Mouse (Mus musculus) intestine, postnatal 0 days (tissue): ENCODE measurements around the gene Srbd1. TPM values are rescaled to one million over a fixed set of nuclear protein-coding genes. Genes with fewer than 3 reads are reported as not detected.

Source experiments
- ATAC-seq: fragments of 200-750 bp; cut with Nextera tagmentation; 2 replicates; pipeline ENCODE4 v1.8.0; 2017; ENCODE audit warnings: mild to moderate bottlenecking, moderate TSS enrichment, moderate library complexity
- H3K27ac ChIP-seq: fragments of 300-500 bp; sonication (generic); 2 replicates; pipeline ENCODE4 v1.5.1; 2014; ENCODE audit warnings: mild to moderate bottlenecking, low read depth, low read length, moderate library complexity
- H3K27me3 ChIP-seq: fragments of 300-500 bp; sonication (generic); replicated peaks from 2 replicates; pipeline ENCODE4 v1.6.1; 2014; ENCODE audit warnings: low read length, mixed read lengths; ENCODE audit not compliant: control insufficient read depth, insufficient read depth
- H3K36me3 ChIP-seq: fragments of 300-500 bp; sonication (generic); 2 replicates; pipeline ENCODE4 v1.6.1; 2014; ENCODE audit warnings: mild to moderate bottlenecking, moderate library complexity; ENCODE audit not compliant: control insufficient read depth, insufficient read depth
- H3K4me1 ChIP-seq: fragments of 300-500 bp; sonication (generic); replicated peaks from 2 replicates; pipeline ENCODE4 v1.6.1; 2014; ENCODE audit warnings: antibody characterized with exemption, low read length, mixed read lengths; ENCODE audit not compliant: control insufficient read depth, insufficient read depth
- H3K4me2 ChIP-seq: fragments of 300-500 bp; sonication (generic); replicated peaks from 2 replicates; pipeline ENCODE4 v1.6.1; 2014; ENCODE audit warnings: low read depth, mild to moderate bottlenecking, moderate library complexity
- H3K4me3 ChIP-seq: fragments of 300-500 bp; sonication (generic); 2 replicates; pipeline ENCODE4 v1.5.1; 2014; ENCODE audit warnings: low read depth, low read length
- H3K9ac ChIP-seq: fragments of 300-500 bp; sonication (generic); 2 replicates; pipeline ENCODE4 v1.6.1; 2014; ENCODE audit warnings: mild to moderate bottlenecking, low read depth, low read length
- H3K9me3 ChIP-seq: fragments of 300-500 bp; sonication (generic); 2 replicates; pipeline ENCODE4 v1.6.1; 2016; ENCODE audit warnings: mixed run types; ENCODE audit not compliant: control insufficient read depth
- CTCF ChIP-seq: sonication (generic); IDR thresholded peaks from 2 replicates; pipeline ENCODE4 v1.5.1; 2016; ENCODE audit warnings: low read depth, mild to moderate bottlenecking, control low read depth, antibody characterized with exemption, moderate library complexity
- WGBS: fragments of 180-500 bp; shearing (Covaris S2); extraction: QIAGEN DNeasy Blood & Tissue Kit; methylation state at CpG from one replicate; pipeline ENCODE4 v1.1.7; 2014; 5-methylcytosine and 5-hydroxymethylcytosine counted together
- polyA plus RNA-seq: library from polyadenylated mRNA; unstranded; fragments of >200 nt; fragmentation: Nextera tagmentation; extraction: Ambion mirVana; gene quantifications from 2 replicates; pipeline ENCODE4 v1.2.1, GENCODE M21; 2015

The Srbd1 gene
- polyA plus RNA-seq, 1 experiment from 2014 or later, result 3.6 TPM

- no peak overlapping the region for H3K27ac ChIP-seq
- 81% methylated on average over 4 of the region's 4 CpGs for WGBS
- H3K36me3 ChIP-seq, result no peaks in the 10 kb centered on the region
- no peaks in the 10 kb centered on the region for H3K27me3 ChIP-seq
- H3K4me2 ChIP-seq, result no peak overlapping the region
- no peak overlapping the region for H3K9ac ChIP-seq
- no peaks in the 10 kb centered on the region for H3K9me3 ChIP-seq
- H3K4me3 ChIP-seq, result no peak overlapping the region
- no peak for TF ChIP-seq CTCF
- H3K4me1 ChIP-seq, result no peaks in the 10 kb centered on the region
- ATAC-seq, result no peak
Measured at GRCm38 (mm10) chr17:85944726-85945125, 200.2 kb downstream of the Srbd1 start.

GRCm38 (mm10) chr17:85943994-85944640 lies 200.9 kb downstream of the Srbd1 start:
- WGBS, result 77% methylated on average over 12 of the region's 12 CpGs
- Histone ChIP-seq H3K27ac (no peak overlapping the region), H3K27me3 (no peaks in the 10 kb centered on the region), H3K9ac (no peak overlapping the region), H3K36me3 (no peaks in the 10 kb centered on the region), H3K4me3 (no peak overlapping the region), H3K4me1 (no peaks in the 10 kb centered on the region), H3K9me3 (no peaks in the 10 kb centered on the region), H3K4me2 (no peak overlapping the region)
- no peak for TF ChIP-seq CTCF
- no peak for ATAC-seq

- H3K27ac ChIP-seq, result no peak overlapping the region
- no peak for ATAC-seq
- no peak overlapping the region for H3K9ac ChIP-seq
- no peak overlapping the region for H3K4me2 ChIP-seq
- H3K27me3 ChIP-seq, result no peaks in the 10 kb centered on the region
- no peak overlapping the region for H3K4me3 ChIP-seq
- H3K4me1 ChIP-seq, result no peaks in the 10 kb centered on the region
- peak; percentile 34 for TF ChIP-seq CTCF
- whole genome bisulfite sequencing, result 48% methylated on average over 14 of the region's 14 CpGs
- no peaks in the 10 kb centered on the region for H3K9me3 ChIP-seq
- no peaks in the 10 kb centered on the region for H3K36me3 ChIP-seq
Measured at GRCm38 (mm10) chr17:85943551-85943981, 201.4 kb downstream of the Srbd1 start.

GRCm38 (mm10) chr17:85943071-85943470 lies 201.9 kb downstream of the Srbd1 start:
- no peak overlapping the region for H3K9ac ChIP-seq
- H3K4me3 ChIP-seq, result no peak overlapping the region
- WGBS, result 81% methylated on average over 5 of the region's 5 CpGs
- H3K27me3 ChIP-seq, result no peaks in the 10 kb centered on the region
- H3K9me3 ChIP-seq, result no peaks in the 10 kb centered on the region
- ATAC-seq, result no peak
- H3K36me3 ChIP-seq, result no peaks in the 10 kb centered on the region
- no peak overlapping the region for H3K4me2 ChIP-seq
- H3K4me1 ChIP-seq, result no peaks in the 10 kb centered on the region
- TF ChIP-seq CTCF, result no peak
- H3K27ac ChIP-seq, result no peak overlapping the region

GRCm38 (mm10) chr17:85942123-85942522 lies 202.9 kb downstream of the Srbd1 start:
- no peak for TF ChIP-seq CTCF
- 89% methylated on average over 5 of the region's 5 CpGs for WGBS

GRCm38 (mm10) chr17:85941141-85941738 lies 203.7 kb downstream of the Srbd1 start:
- H3K9me3 ChIP-seq, result no peaks in the 10 kb centered on the region
- H3K36me3 ChIP-seq, result no peaks in the 10 kb centered on the region
- H3K4me1 ChIP-seq, result no peaks in the 10 kb centered on the region
- H3K4me2 ChIP-seq, result no peak overlapping the region
- no peak overlapping the region for H3K4me3 ChIP-seq
- H3K9ac ChIP-seq, result no peak overlapping the region
- H3K27ac ChIP-seq, result no peak overlapping the region
- no peaks in the 10 kb centered on the region for H3K27me3 ChIP-seq
- whole genome bisulfite sequencing, result 67% methylated on average over 8 of the region's 8 CpGs
- ATAC-seq, result no peak
- TF ChIP-seq CTCF, result no peak

More at GRCm38 (mm10) chr17:85942123-85942522, 202.9 kb downstream of the Srbd1 start:
- Histone ChIP-seq H3K27ac (no peak overlapping the region), H3K9me3 (no peaks in the 10 kb centered on the region), H3K9ac (no peak overlapping the region), H3K4me1 (no peaks in the 10 kb centered on the region), H3K4me3 (no peak overlapping the region), H3K4me2 (no peak overlapping the region), H3K27me3 (no peaks in the 10 kb centered on the region), H3K36me3 (no peaks in the 10 kb centered on the region)
- peak; percentile 59; the same call in 1 of the 2 replicates for ATAC-seq
